Mouse (Mus musculus): ENCODE results near the gene Slc39a9.

GRCm38 (mm10) chr12:80698526-80699143 lies 55.0 kb downstream of the Slc39a9 start:
- TF ChIP-seq CTCF (conservative IDR thresholded peaks at IDR 0.05; ENCODE audit: low read length) (no peak), POU5F1 (IDR thresholded peaks at IDR 0.05; ENCODE audit: borderline replicate concordance, low read length) (no peak), NANOG (IDR thresholded peaks at IDR 0.05; ENCODE audit: borderline replicate concordance, low read length) (no peak)
